Mouse (Mus musculus) hindbrain, embryonic 12.5 days (tissue): ENCODE data around the gene Glt1d1. TPM values are rescaled to one million over a fixed set of nuclear protein-coding genes. Genes with fewer than 3 reads are reported as not detected.

Experiments
- ATAC-seq: fragments of 200-750 bp; cut with Nextera tagmentation; 2 replicates; pipeline ENCODE4 v1.8.0; 2017; ENCODE audit warnings: moderate TSS enrichment; ENCODE audit not compliant: low FRiP score
- H3K27ac ChIP-seq: fragments of 300-500 bp; sonication (generic); 2 replicates; pipeline ENCODE4 v1.5.1; 2016; ENCODE audit warnings: mild to moderate bottlenecking
- H3K27me3 ChIP-seq: fragments of 300-500 bp; sonication (generic); 2 replicates; pipeline ENCODE4 v1.6.1; 2016; ENCODE audit warnings: mild to moderate bottlenecking
- H3K36me3 ChIP-seq: fragments of 300-500 bp; sonication (generic); 2 replicates; pipeline ENCODE4 v1.6.1; 2016; ENCODE audit warnings: mild to moderate bottlenecking
- H3K4me1 ChIP-seq: fragments of 300-500 bp; sonication (generic); 2 replicates; pipeline ENCODE4 v1.6.1; 2016
- H3K4me2 ChIP-seq: fragments of 300-500 bp; sonication (generic); replicated peaks from 2 replicates; pipeline ENCODE4 v1.6.1; 2016; ENCODE audit warnings: mild to moderate bottlenecking
- H3K4me3 ChIP-seq: fragments of 300-500 bp; sonication (generic); 2 replicates; pipeline ENCODE4 v1.5.1; 2016; ENCODE audit warnings: mild to moderate bottlenecking
- H3K9ac ChIP-seq: fragments of 300-500 bp; sonication (generic); 2 replicates; pipeline ENCODE4 v1.6.1; 2016; ENCODE audit warnings: mild to moderate bottlenecking, moderate library complexity
- H3K9me3 ChIP-seq: fragments of 300-500 bp; sonication (generic); replicated peaks from 2 replicates; pipeline ENCODE4 v1.6.1; 2016; ENCODE audit warnings: mild to moderate bottlenecking
- WGBS: fragments of 180-500 bp; shearing (Covaris S2); methylation state at CpG from one replicate; pipeline ENCODE4 v1.1.7; 2016; 5-methylcytosine and 5-hydroxymethylcytosine counted together
- polyA plus RNA-seq: library from polyadenylated mRNA; unstranded; fragments of >200 nt; fragmentation: Nextera tagmentation; extraction: Ambion mirVana; gene quantifications from 2 replicates; pipeline ENCODE4 v1.2.1, GENCODE M21; 2016

The Glt1d1 gene
- polyA plus RNA-seq: 1.0 and 1.7 TPM in 2 replicates

GRCm38 (mm10) chr5:127632167-127633145, at the start of gene Glt1d1, which contains the start of gene Slc15a4:
Gene Glt1d1 (plus strand): TSS chr5:127632262.
Gene Slc15a4 (minus strand): TSS chr5:127632897.
- H3K4me3 ChIP-seq: peak within 1 kb of the TSS; percentile 62
- H3K4me2 ChIP-seq: peak within 1 kb of the TSS; percentile 97
- under 1% methylated on average over 62 of the region's 62 CpGs for WGBS
- no peaks in the 10 kb centered on the region for H3K36me3 ChIP-seq
- H3K4me1 ChIP-seq: peaks cover 6% of the 10 kb centered on the region; the same call in 1 of the 2 replicates
- H3K27ac ChIP-seq: peak within 1 kb of the TSS; percentile 55; the same call in 1 of the 2 replicates
- H3K27me3 ChIP-seq: peaks cover 20% of the 10 kb centered on the region
- peak; percentile 87 for ATAC-seq
- H3K9me3 ChIP-seq: no peaks in the 10 kb centered on the region
- peak within 1 kb of the TSS; percentile 78 for H3K9ac ChIP-seq

GRCm38 (mm10) chr5:127583658-127584057, 48.4 kb upstream of the Glt1d1 start:
- Histone ChIP-seq H3K9me3 (no peaks in the 10 kb centered on the region), H3K4me2 (no peak overlapping the region), H3K4me3 (no peak overlapping the region), H3K36me3 (no peaks in the 10 kb centered on the region), H3K9ac (no peak overlapping the region), H3K4me1 (no peaks in the 10 kb centered on the region), H3K27me3 (no peaks in the 10 kb centered on the region), H3K27ac (no peak overlapping the region)
- WGBS: 91% methylated on average over 8 of the region's 8 CpGs
- ATAC-seq: no peak

GRCm38 (mm10) chr5:127587854-127588253, 44.2 kb upstream of the Glt1d1 start:
- Histone ChIP-seq H3K9ac (no peak overlapping the region), H3K27ac (no peak overlapping the region), H3K4me3 (no peak overlapping the region), H3K9me3 (no peaks in the 10 kb centered on the region), H3K4me2 (no peak overlapping the region), H3K4me1 (no peaks in the 10 kb centered on the region), H3K36me3 (peaks cover 8% of the 10 kb centered on the region; the same call in 1 of the 2 replicates), H3K27me3 (no peaks in the 10 kb centered on the region)
- no peak for ATAC-seq
- WGBS: 74% methylated on average over 6 of the region's 6 CpGs

GRCm38 (mm10) chr5:127592406-127592805, 39.7 kb upstream of the Glt1d1 start:
- no peaks in the 10 kb centered on the region for H3K4me1 ChIP-seq
- 66% methylated on average over 5 of the region's 5 CpGs for WGBS
- H3K27me3 ChIP-seq: no peaks in the 10 kb centered on the region
- H3K4me2 ChIP-seq: no peak overlapping the region
- no peaks in the 10 kb centered on the region for H3K9me3 ChIP-seq
- H3K9ac ChIP-seq: no peak overlapping the region
- H3K36me3 ChIP-seq: peaks cover 53% of the 10 kb centered on the region
- H3K27ac ChIP-seq: no peak overlapping the region
- ATAC-seq: no peak
- H3K4me3 ChIP-seq: no peak overlapping the region

GRCm38 (mm10) chr5:127592854-127593253, 39.2 kb upstream of the Glt1d1 start:
- H3K27ac ChIP-seq: no peak overlapping the region
- H3K4me3 ChIP-seq: no peak overlapping the region
- no peak for ATAC-seq
- 79% methylated on average over 6 of the region's 6 CpGs for WGBS
- H3K9ac ChIP-seq: no peak overlapping the region
- H3K4me1 ChIP-seq: no peaks in the 10 kb centered on the region
- H3K9me3 ChIP-seq: no peaks in the 10 kb centered on the region
- no peaks in the 10 kb centered on the region for H3K27me3 ChIP-seq
- peaks cover 58% of the 10 kb centered on the region for H3K36me3 ChIP-seq
- no peak overlapping the region for H3K4me2 ChIP-seq

- H3K36me3 ChIP-seq: peaks cover 83% of the 10 kb centered on the region
Measured at GRCm38 (mm10) chr5:127595676-127596075, 36.4 kb upstream of the Glt1d1 start.

GRCm38 (mm10) chr5:127596862-127597261, 35.2 kb upstream of the Glt1d1 start:
- Histone ChIP-seq H3K36me3 (peaks cover 91% of the 10 kb centered on the region), H3K4me1 (no peaks in the 10 kb centered on the region), H3K4me3 (no peak overlapping the region), H3K4me2 (no peak overlapping the region), H3K27ac (no peak overlapping the region), H3K27me3 (no peaks in the 10 kb centered on the region), H3K9me3 (no peaks in the 10 kb centered on the region), H3K9ac (no peak overlapping the region)
- 97% methylated on average over 7 of the region's 7 CpGs for WGBS
- no peak for ATAC-seq

More at GRCm38 (mm10) chr5:127595676-127596075, 36.4 kb upstream of the Glt1d1 start:
- WGBS: 93% methylated on average over 3 of the region's 3 CpGs
- Histone ChIP-seq H3K4me3 (no peak overlapping the region), H3K4me1 (no peaks in the 10 kb centered on the region), H3K27ac (no peak overlapping the region), H3K27me3 (no peaks in the 10 kb centered on the region), H3K4me2 (no peak overlapping the region), H3K9me3 (no peaks in the 10 kb centered on the region), H3K9ac (no peak overlapping the region)
- no peak for ATAC-seq

- Histone ChIP-seq H3K4me3 (no peak overlapping the region), H3K27ac (no peak overlapping the region), H3K27me3 (no peaks in the 10 kb centered on the region), H3K36me3 (peaks cover 86% of the 10 kb centered on the region), H3K9me3 (no peaks in the 10 kb centered on the region), H3K9ac (no peak overlapping the region), H3K4me1 (no peaks in the 10 kb centered on the region), H3K4me2 (no peak overlapping the region)
- ATAC-seq: no peak
- WGBS: 94% methylated on average over 5 of the region's 5 CpGs
Measured at GRCm38 (mm10) chr5:127602996-127603395, 29.1 kb upstream of the Glt1d1 start.

GRCm38 (mm10) chr5:127607507-127607906, 24.6 kb upstream of the Glt1d1 start:
- ATAC-seq: no peak
- H3K9ac ChIP-seq: peak overlapping the region; percentile 32; the same call in 1 of the 2 replicates
- peaks cover 5% of the 10 kb centered on the region for H3K4me1 ChIP-seq
- whole genome bisulfite sequencing: 90% methylated on average over 2 of the region's 2 CpGs
- H3K4me3 ChIP-seq: no peak overlapping the region
- H3K27ac ChIP-seq: no peak overlapping the region
- H3K27me3 ChIP-seq: no peaks in the 10 kb centered on the region
- no peaks in the 10 kb centered on the region for H3K9me3 ChIP-seq
- peaks cover 53% of the 10 kb centered on the region for H3K36me3 ChIP-seq
- H3K4me2 ChIP-seq: no peak overlapping the region

GRCm38 (mm10) chr5:127609191-127609714, 22.8 kb upstream of the Glt1d1 start:
- Histone ChIP-seq H3K27me3 (no peaks in the 10 kb centered on the region), H3K4me1 (peaks cover 8% of the 10 kb centered on the region), H3K9me3 (no peaks in the 10 kb centered on the region), H3K27ac (no peak overlapping the region), H3K36me3 (peaks cover 36% of the 10 kb centered on the region), H3K4me3 (no peak overlapping the region), H3K4me2 (no peak overlapping the region), H3K9ac (no peak overlapping the region)
- no peak for ATAC-seq
- 90% methylated on average over 7 of the region's 7 CpGs for WGBS

GRCm38 (mm10) chr5:127610787-127611509, 21.1 kb upstream of the Glt1d1 start:
- no peak for ATAC-seq
- Histone ChIP-seq H3K9me3 (no peaks in the 10 kb centered on the region), H3K27ac (no peak overlapping the region), H3K4me1 (peaks cover 25% of the 10 kb centered on the region), H3K4me2 (no peak overlapping the region), H3K27me3 (no peaks in the 10 kb centered on the region), H3K36me3 (peaks cover 25% of the 10 kb centered on the region), H3K9ac (no peak overlapping the region), H3K4me3 (no peak overlapping the region)
- WGBS: 89% methylated on average over 6 of the region's 6 CpGs

GRCm38 (mm10) chr5:127611881-127612280, 20.2 kb upstream of the Glt1d1 start:
- no peak overlapping the region for H3K27ac ChIP-seq
- no peak overlapping the region for H3K4me3 ChIP-seq
- peaks cover 16% of the 10 kb centered on the region for H3K36me3 ChIP-seq
- no peak overlapping the region for H3K9ac ChIP-seq
- no peaks in the 10 kb centered on the region for H3K9me3 ChIP-seq
- H3K27me3 ChIP-seq: no peaks in the 10 kb centered on the region
- 88% methylated on average over 1 of the region's 1 CpGs for WGBS
- H3K4me1 ChIP-seq: peaks cover 31% of the 10 kb centered on the region
- H3K4me2 ChIP-seq: no peak overlapping the region
- ATAC-seq: no peak
